Mouse (Mus musculus): ENCODE results near the gene A430078G23Rik.

DNA sequence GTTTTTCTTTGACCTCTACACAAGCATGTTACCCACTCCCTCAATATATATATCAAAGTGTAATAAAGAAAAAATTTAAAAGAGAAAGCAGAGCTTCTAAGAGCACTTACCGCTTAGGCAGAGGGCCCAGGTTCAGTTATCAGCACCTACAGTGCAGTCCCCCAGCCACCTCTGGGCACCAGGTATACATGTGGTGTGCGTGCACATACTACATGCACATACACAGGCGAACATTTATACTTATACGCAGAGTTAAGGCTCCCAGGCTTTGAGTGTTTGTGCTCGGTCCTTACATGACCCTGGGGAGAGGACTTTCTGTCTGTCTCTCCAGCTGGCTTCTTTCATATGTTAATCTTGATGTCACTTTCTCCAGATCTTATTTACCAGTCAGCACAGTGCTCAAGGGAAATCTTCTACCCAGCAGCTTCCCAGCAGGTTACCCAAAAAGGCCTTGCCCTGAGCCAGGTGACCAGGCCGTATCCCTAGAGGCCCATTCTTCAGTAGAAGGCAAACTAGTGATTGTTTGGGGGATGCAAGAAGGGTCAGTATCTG is 61.5 kb downstream of the A430078G23Rik start:
- TF ChIP-seq CTCF (IDR thresholded peaks at IDR 0.05; ENCODE audit: insufficient read depth, low read length): no peak
- TF ChIP-seq POLR2A (IDR thresholded peaks at IDR 0.05; ENCODE audit: borderline replicate concordance, extremely low read depth, low read depth, low read length): no peak

All from lung, adult 2 months (tissue).